Mouse (Mus musculus): ENCODE data around the gene Chd9. TPM values are rescaled to one million over a fixed set of nuclear protein-coding genes. Genes with fewer than 3 reads are reported as not detected.
"Not testable (repeated sequence)": the region's sequence is repeated elsewhere in the genome, so short reads cannot be mapped to it uniquely, and the experiment has no call there.

Chd9 gene
- total and polyA plus RNA-seq, 2 experiments from 2014 or later, result 103 to 112 TPM

- H3K4me2 ChIP-seq (ENCODE audit: low read depth, low read length), result no peak overlapping the region
- no peak overlapping the region; the same call in 1 of the 2 replicates for H3K27ac ChIP-seq
- H3K4me3 ChIP-seq (ENCODE audit: low read length), result no peak overlapping the region
- H3K27me3 ChIP-seq (ENCODE audit: insufficient read depth, low read length), result no peaks in the 10 kb centered on the region
- no peak for ATAC-seq
- WGBS, result 69% methylated on average over 2 of the region's 2 CpGs
- H3K36me3 ChIP-seq (ENCODE audit: insufficient read depth, low read length), result no peaks in the 10 kb centered on the region
- no peak for TF ChIP-seq CTCF (IDR thresholded peaks at IDR 0.05; ENCODE audit: low read depth)
- H3K9ac ChIP-seq (replicated peaks; ENCODE audit: low read length), result no peak overlapping the region
- no peaks in the 10 kb centered on the region for H3K4me1 ChIP-seq (ENCODE audit: insufficient read depth, low read length)
- no peaks in the 10 kb centered on the region for H3K9me3 ChIP-seq (ENCODE audit: low read length)
- DNase-seq (ENCODE audit: low spot score), result no peak
Observed at GRCm38 (mm10) chr8:90885671-90886368, 57.7 kb downstream of the Chd9 start.

GRCm38 (mm10) chr8:90886369-90886712, 58.2 kb downstream of the Chd9 start:
- H3K9me3 ChIP-seq (ENCODE audit: low read length); H3K4me2 ChIP-seq (ENCODE audit: low read depth, low read length); H3K4me3 ChIP-seq (ENCODE audit: low read length); H3K4me1 ChIP-seq (ENCODE audit: insufficient read depth, low read length); H3K27ac ChIP-seq; H3K36me3 ChIP-seq (ENCODE audit: insufficient read depth, low read length); H3K9ac ChIP-seq (replicated peaks; ENCODE audit: low read length); ATAC-seq; H3K27me3 ChIP-seq (ENCODE audit: insufficient read depth, low read length); DNase-seq (ENCODE audit: low spot score): not testable (repeated sequence)
- no CpG with 5 or more reads among the region's 15 CpGs for WGBS

- H3K9ac ChIP-seq (replicated peaks; ENCODE audit: low read length); ATAC-seq; H3K4me2 ChIP-seq (ENCODE audit: low read depth, low read length); H3K27ac ChIP-seq; H3K27me3 ChIP-seq (ENCODE audit: insufficient read depth, low read length); DNase-seq (ENCODE audit: low spot score); H3K36me3 ChIP-seq (ENCODE audit: insufficient read depth, low read length); H3K4me1 ChIP-seq (ENCODE audit: insufficient read depth, low read length); H3K9me3 ChIP-seq (ENCODE audit: low read length): not testable (repeated sequence)
- no CpG with 5 or more reads among the region's 20 CpGs for WGBS
- peak overlapping the region; percentile 26 for H3K4me3 ChIP-seq (ENCODE audit: low read length)
Observed at GRCm38 (mm10) chr8:90887328-90887727, 59.2 kb downstream of the Chd9 start.

GRCm38 (mm10) chr8:90891872-90892578, 63.9 kb downstream of the Chd9 start:
- H3K27ac ChIP-seq, result no peak overlapping the region
- H3K4me2 ChIP-seq (ENCODE audit: low read depth, low read length), result no peak overlapping the region
- no peak overlapping the region for H3K4me3 ChIP-seq (ENCODE audit: low read length)
- H3K27me3 ChIP-seq (ENCODE audit: insufficient read depth, low read length), result no peaks in the 10 kb centered on the region
- H3K9me3 ChIP-seq (ENCODE audit: low read length), result no peaks in the 10 kb centered on the region
- no peak for DNase-seq (ENCODE audit: low spot score)
- no peak overlapping the region for H3K9ac ChIP-seq (replicated peaks; ENCODE audit: low read length)
- no peak for TF ChIP-seq CTCF (IDR thresholded peaks at IDR 0.05; ENCODE audit: low read depth)
- 95% methylated on average over 8 of the region's 8 CpGs for WGBS
- H3K36me3 ChIP-seq (ENCODE audit: insufficient read depth, low read length), result no peaks in the 10 kb centered on the region
- no peak for ATAC-seq
- H3K4me1 ChIP-seq (ENCODE audit: insufficient read depth, low read length), result no peaks in the 10 kb centered on the region

- ATAC-seq (no peak), DNase-seq (ENCODE audit: low spot score) (no peak)
- Histone ChIP-seq H3K4me3 (ENCODE audit: low read length) (no peak overlapping the region), H3K27ac (no peak overlapping the region), H3K4me1 (ENCODE audit: insufficient read depth, low read length) (no peaks in the 10 kb centered on the region), H3K9ac (replicated peaks; ENCODE audit: low read length) (no peak overlapping the region), H3K36me3 (ENCODE audit: insufficient read depth, low read length) (no peaks in the 10 kb centered on the region), H3K27me3 (ENCODE audit: insufficient read depth, low read length) (no peaks in the 10 kb centered on the region), H3K9me3 (ENCODE audit: low read length) (no peaks in the 10 kb centered on the region), H3K4me2 (ENCODE audit: low read depth, low read length) (no peak overlapping the region)
- no peak for TF ChIP-seq CTCF (IDR thresholded peaks at IDR 0.05; ENCODE audit: low read depth)
- WGBS, result 94% methylated on average over 5 of the region's 5 CpGs
Observed at GRCm38 (mm10) chr8:90892579-90892919, 64.4 kb downstream of the Chd9 start.

GRCm38 (mm10) chr8:90894231-90894914, 66.2 kb downstream of the Chd9 start:
- TF ChIP-seq CTCF (IDR thresholded peaks at IDR 0.05; ENCODE audit: low read depth), result no peak
- ATAC-seq (no peak), DNase-seq (ENCODE audit: low spot score) (no peak)
- H3K27ac ChIP-seq, result no peak overlapping the region
- H3K27me3 ChIP-seq (ENCODE audit: insufficient read depth, low read length), result no peaks in the 10 kb centered on the region
- WGBS, result 55% methylated on average over 14 of the region's 14 CpGs
- H3K4me1 ChIP-seq (ENCODE audit: insufficient read depth, low read length), result no peaks in the 10 kb centered on the region
- H3K4me2 ChIP-seq (ENCODE audit: low read depth, low read length), result 0 out of 2 replicates have a peak overlapping the region, but pooled peaks have one; percentile 7
- no peaks in the 10 kb centered on the region for H3K9me3 ChIP-seq (ENCODE audit: low read length)
- H3K9ac ChIP-seq (replicated peaks; ENCODE audit: low read length), result no peak overlapping the region
- H3K4me3 ChIP-seq (ENCODE audit: low read length), result no peak overlapping the region
- H3K36me3 ChIP-seq (ENCODE audit: insufficient read depth, low read length), result no peaks in the 10 kb centered on the region

- Histone ChIP-seq H3K27me3 (ENCODE audit: insufficient read depth, low read length) (no peaks in the 10 kb centered on the region), H3K4me2 (ENCODE audit: low read depth, low read length) (no peak overlapping the region), H3K4me1 (ENCODE audit: insufficient read depth, low read length) (no peaks in the 10 kb centered on the region), H3K36me3 (ENCODE audit: insufficient read depth, low read length) (no peaks in the 10 kb centered on the region), H3K27ac (no peak overlapping the region), H3K4me3 (ENCODE audit: low read length) (no peak overlapping the region), H3K9ac (replicated peaks; ENCODE audit: low read length) (no peak overlapping the region), H3K9me3 (ENCODE audit: low read length) (no peaks in the 10 kb centered on the region)
- ATAC-seq, result no peak
- no peak for TF ChIP-seq CTCF (IDR thresholded peaks at IDR 0.05; ENCODE audit: low read depth)
- WGBS, result 60% methylated on average over 5 of the region's 5 CpGs
- DNase-seq (ENCODE audit: low spot score), result no peak
Observed at GRCm38 (mm10) chr8:90897343-90897742, 69.2 kb downstream of the Chd9 start.

Data from hindbrain, postnatal 0 days (tissue).